Mouse (Mus musculus) spleen, adult 18-20 months (tissue): ENCODE measurements around the gene Prune1.

Experiments
- DNase-seq, 2 experiments: peaks; one replicate each; pipeline ENCODE4 v3.0.0; 2022; ENCODE audit warnings: mixed read lengths in 2 of 2

Gene Prune1

DNA sequence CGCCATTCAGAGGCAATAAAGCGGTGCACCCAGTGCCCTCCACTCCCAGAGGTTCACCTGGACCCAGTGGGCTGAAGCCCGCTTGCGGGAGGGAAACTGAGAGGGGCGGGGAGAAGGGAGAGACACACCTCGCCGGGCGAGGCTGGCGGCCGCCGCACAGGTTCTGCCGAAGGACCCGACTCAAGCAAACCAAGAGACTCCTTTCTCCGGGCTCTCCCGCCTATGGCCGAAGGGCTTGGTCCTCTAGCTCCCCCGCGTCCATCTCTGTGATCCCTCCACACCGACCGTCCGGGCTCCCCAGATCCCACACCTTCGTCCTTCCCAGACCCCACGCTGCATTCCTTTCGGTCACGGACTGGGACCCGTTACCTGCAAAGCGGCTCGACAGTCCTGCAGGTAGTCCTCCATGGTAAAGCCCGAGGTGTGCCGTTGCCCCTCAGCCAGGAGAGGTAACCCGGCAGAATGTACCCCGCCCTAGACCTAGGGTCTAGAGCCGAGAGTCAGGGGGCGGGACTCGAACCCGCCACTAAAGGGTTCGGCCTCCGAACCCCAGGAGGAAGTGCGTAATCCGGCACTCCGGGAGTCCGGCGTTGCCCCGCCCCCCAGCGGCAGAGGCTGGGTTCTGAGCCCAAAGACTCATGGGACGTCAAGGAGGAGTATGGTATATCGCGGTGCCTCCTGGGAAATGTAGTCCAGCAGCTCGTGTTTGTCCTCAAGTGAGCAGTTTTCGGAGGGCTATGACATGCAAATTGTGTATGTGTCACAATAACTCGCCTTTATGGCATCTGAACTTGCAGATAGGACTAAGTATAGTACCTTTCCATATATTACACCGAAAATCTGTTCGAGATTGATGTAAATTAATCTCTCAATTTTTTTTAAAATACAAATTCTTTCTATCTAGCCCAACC, at the start of gene Prune1, which contains the start of gene Mindy1:
Gene Prune1 (minus strand): TSS at position 861 of the 911 bp plus-strand sequence.
Gene Mindy1 (plus strand): TSS at position 130 of the 911 bp plus-strand sequence.
- DNase-seq: peak; percentile 98

- DNase-seq: no peak
Measured at GRCm38 (mm10) chr3:95331528-95331927, 49.7 kb upstream of the Prune1 start.

GRCm38 (mm10) chr3:95328803-95329404, 47.0 kb upstream of the Prune1 start:
- no peak for DNase-seq

- DNase-seq: no peak
Measured at GRCm38 (mm10) chr3:95324454-95325144, 42.7 kb upstream of the Prune1 start.

- DNase-seq: no peak
Measured at GRCm38 (mm10) chr3:95323429-95323828, 41.6 kb upstream of the Prune1 start.

DNA sequence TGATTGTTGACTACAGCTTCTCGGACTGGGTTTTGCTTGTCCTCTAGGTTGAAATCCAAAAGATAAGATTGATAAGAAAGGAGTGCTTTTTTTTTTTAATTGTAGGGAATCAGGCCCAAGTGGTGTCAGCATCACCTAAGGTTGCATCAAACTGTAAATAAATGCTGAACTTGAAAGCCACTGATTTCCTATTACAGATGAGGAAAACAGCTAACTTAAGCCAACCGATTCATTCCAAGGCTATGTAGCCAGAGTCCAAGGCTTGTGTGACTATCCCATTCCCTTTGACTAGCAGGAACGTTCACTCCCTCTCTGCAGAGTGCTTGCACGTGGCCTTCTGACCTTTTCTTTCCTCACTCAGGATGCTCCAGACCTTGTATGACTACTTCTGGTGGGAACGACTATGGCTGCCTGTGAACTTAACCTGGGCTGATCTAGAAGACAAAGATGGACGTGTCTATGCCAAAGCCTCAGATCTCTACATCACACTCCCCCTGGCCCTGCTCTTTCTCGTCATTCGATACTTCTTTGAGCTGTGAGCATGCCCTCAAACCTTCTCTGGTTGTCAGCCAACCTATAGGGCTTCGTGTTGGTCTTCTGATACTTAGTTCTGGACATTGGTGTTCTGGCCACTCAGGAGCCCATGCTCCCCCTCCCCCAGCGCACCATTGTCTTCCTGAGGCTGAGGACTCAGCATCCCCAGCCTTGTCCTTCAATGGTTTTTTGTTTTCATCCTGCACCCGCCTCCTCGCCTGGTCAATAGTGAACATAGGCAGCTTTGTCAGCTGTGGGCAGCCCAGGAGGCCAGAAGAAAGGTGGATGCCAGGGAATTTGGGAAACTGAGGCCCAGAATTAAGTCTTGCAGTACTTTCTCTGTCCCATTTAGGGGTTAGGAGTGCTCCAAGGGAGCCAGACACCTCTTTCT, 38.1 kb upstream of the Prune1 start:
- no peak for DNase-seq

DNA sequence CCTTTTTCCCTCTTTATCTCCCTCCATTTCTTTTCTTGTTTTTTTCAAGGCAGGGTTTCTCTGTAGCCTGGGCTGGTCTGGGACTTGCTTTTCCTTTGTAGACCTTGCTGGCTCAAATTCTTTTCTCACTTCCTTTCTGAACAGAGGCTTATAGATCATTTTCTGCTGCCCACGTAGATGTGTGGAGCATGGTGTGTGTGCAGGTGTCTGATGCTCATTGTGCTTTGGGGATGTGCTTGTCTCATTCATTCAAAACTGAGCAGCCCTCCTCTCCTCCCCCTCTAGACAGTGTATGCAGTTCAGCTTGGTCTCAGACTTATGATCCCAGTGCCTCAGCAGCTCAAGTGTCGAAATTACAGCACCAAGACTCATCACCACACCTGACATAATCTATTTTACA, 37.2 kb upstream of the Prune1 start:
- no peak for DNase-seq

- DNase-seq: no peak
Measured at GRCm38 (mm10) chr3:95318548-95318947, 36.7 kb upstream of the Prune1 start.

- peak; percentile 39 to 66 for DNase-seq
Measured at GRCm38 (mm10) chr3:95317414-95318080, 35.7 kb upstream of the Prune1 start.

DNA sequence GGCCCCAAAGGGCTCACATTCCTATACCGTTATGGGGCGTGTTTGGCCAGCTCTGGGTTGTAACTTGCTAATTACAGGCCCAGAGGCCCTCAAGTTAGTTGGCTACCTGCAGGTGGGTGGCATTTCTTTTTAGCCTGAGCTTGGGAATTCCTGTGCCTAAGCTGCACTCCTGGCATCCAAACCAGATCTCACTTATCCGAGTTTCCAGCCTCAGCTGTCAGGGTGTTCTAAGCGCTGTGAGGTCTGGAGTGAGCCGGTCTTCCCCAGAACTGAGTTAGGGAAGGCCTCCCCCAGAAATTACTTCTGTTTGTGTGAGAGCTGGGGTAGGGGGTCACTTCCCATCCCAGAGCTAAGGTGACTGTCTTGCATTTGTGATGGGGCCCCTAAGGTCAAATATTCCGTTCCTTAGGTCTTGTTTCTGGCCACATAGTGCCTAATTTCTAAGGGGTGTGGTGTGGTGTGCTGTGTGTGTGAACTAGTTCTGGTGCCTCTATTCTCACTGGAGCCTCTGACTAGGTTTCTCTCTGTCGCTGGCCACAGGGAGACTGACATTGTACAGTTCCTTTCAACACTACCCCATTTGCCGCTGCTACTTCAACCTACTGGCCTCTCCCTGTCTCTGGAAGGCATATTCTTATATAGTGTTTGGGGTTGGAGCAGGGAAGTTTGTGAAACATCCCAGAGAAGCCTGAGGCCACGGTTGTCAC, 34.1 kb upstream of the Prune1 start:
- DNase-seq: no peak

- peak; percentile 89 to 91 for DNase-seq
Measured at GRCm38 (mm10) chr3:95315094-95315843, 33.4 kb upstream of the Prune1 start.

DNA sequence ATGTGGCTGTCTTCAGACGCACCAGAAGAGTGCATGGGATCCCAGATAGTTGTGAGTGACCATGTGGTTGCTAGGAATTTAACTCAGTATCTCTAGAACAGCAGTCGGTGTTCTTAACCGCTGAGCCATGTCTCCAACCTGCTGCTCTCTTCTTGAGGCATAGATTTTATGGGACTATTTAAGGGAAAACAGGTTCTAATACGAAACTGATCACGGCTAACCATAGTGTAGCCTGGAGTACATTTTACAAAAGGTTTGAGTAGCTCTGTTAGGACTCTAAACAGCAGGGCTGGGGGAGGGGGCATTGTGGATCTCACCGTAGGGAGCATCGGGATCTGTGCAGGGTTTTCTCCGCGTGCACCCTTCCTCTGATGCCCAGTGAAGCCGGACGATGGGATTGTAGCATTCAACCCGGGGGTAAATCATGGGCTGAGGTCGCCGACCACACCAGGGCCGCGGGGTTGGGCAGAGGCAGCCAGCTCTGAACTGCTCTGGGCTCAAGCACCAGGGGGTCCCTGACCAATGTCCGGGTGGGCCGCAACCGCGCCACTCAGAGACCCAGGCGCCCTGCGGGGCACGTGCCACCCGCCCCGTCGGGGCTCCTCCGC, 32.7 kb upstream of the Prune1 start, which contains the start of gene Cers2:
Gene Cers2 (plus strand): TSS at position 306 of the 608 bp plus-strand sequence.
- DNase-seq: no peak

GRCm38 (mm10) chr3:95314075-95314474, 32.2 kb upstream of the Prune1 start:
- no peak for DNase-seq

- no peak for DNase-seq
Measured at GRCm38 (mm10) chr3:95313476-95313875, 31.6 kb upstream of the Prune1 start.

DNA sequence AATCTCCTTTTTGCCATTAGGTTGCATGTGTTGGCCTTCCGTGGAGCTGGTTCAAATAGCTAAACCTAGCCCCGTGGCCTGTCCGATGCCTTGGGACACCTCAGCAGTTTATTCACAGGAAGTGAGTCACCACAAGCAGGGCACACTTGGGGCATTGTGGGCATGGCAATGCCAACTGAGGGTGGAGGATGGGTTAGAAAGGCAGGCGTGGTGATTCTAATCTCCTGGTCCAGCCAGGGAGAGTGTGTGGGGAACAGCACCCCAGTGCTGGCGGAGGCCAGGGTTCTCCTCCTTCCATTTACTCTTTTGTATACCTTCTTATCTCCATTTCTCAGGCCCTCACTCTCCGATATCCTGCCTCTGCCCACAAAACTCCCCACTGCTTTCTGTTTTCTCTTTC, 30.7 kb upstream of the Prune1 start:
- DNase-seq: peak in 1 of 2 experiments; percentile 21

GRCm38 (mm10) chr3:95310968-95311882, 29.3 kb upstream of the Prune1 start:
- DNase-seq: peak; percentile 34 to 54

DNA sequence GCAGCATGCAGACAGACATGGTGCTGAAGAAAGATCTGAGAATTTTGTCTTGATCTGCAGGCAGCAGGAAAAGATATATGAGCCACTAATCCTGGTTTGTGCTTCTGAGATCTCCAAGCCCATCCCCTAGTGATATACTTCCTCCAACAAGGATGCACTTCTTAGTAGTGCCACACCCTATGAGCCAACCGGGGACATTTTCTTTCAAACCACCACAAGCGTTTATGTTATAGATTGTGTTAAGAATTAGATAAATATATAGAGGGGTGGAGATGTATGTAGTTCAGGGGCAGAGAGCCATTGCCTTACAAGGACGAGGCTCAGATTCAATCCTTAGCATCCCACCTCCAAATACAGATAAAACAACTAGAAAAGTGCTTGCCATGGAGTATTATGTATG, 28.6 kb upstream of the Prune1 start:
- no peak for DNase-seq

DNA sequence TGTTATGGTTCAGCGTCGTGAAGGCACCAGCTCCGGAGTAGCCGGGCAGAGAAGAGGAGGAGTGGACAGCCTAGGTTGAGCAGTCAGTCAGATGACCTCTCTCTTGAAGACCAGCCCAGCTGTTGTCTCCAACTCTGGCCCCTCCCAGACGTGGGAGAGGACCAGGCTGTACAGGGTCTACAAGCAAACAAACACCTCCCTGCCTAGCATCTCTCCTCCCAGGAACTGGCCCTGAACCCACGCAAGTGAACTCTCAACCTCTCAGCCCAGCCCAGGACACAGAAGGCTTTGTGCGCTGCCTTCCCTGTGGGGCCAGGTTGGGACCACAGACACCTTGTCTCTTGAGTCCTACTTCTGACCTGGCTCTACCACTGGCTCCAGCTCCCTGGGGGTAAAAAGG, 25.2 kb upstream of the Prune1 start, which contains the start of gene Anxa9:
Gene Anxa9 (minus strand): TSS at position 77 of the 400 bp plus-strand sequence.
- DNase-seq: no peak
